Mouse (Mus musculus) layer of hippocampus, postnatal 10 days (tissue): ENCODE results near the gene Ciapin1. TPM values are rescaled to one million over a fixed set of nuclear protein-coding genes. Genes with fewer than 3 reads are reported as not detected.
"Not testable (repeated sequence)": the region's sequence is repeated elsewhere in the genome, so short reads cannot be mapped to it uniquely, and the experiment has no call there.

Experiments
- DNase-seq, 2 experiments: peaks; one replicate each; pipeline ENCODE4 v3.0.0; 2021; ENCODE audit warnings: low spot score in 2 of 2
- total RNA-seq, 2 experiments: library from RNA; stranded (reverse); gene quantifications; 2 replicates each; pipeline ENCODE4 v1.2.3; 2021

Ciapin1 gene
- total RNA-seq, 2 experiments from 2014 or later = 73.4 to 95.8 TPM

DNA sequence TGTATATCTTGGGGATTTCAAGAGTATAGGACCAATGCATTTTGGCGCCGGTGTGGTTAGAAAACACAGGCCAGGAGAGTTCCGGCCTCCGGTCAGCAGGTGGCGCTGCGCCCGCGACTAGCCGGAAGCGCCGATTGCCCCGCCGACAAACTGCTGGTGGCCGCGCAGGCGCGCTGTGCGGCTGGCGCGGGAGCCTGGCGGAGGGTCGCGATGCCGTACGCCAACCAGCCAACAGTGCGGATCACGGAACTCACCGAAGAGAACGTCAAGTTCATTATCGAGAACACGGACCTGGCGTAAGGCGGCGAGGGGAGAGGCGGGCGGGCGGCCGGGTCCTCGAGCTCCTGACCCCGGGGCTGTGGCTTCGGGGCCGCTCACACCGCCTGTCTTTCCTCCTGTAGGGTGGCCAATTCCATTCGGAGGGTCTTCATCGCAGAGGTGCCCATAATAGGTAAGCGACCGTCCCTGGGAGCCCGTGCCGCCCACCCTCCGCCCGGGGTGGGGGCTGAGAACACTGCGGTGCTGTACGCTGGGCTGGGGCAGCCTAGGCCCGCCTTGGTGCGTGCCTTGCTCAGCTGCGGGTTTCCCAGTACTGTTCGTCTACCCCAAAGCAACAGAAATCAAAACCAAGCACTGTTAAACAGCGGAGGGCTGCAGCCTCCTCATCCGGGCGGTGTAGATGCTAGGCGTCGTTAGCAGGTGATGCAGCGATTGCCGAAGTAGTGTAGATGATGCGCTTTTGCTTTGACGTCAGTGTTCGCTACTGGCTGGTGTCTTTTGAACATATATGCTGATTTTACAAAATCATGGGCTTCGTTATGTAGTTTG lies 19.4 kb upstream of the Ciapin1 start, which contains the start of gene Polr2c:
Gene Polr2c, plus strand, starts transcription at position 105 of the 828 bp plus-strand sequence.
- DNase-seq = peak; percentile 93

DNA sequence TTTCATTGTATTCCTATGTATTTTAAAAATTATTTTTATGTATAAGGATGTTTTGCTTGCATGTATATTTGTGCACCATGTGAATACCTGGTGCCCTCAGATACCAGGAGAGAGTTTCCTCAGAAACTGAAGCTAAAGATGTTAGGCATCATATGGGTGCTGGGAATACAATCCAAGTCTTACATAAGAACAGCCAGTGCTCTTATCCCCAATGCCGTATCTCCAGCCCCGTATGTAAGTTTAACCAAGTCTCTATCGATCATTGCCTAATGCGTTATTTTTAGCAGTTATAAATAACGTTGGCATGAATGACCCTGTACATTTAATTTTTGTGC lies 18.8 kb upstream of the Ciapin1 start:
- no peak for DNase-seq

DNA sequence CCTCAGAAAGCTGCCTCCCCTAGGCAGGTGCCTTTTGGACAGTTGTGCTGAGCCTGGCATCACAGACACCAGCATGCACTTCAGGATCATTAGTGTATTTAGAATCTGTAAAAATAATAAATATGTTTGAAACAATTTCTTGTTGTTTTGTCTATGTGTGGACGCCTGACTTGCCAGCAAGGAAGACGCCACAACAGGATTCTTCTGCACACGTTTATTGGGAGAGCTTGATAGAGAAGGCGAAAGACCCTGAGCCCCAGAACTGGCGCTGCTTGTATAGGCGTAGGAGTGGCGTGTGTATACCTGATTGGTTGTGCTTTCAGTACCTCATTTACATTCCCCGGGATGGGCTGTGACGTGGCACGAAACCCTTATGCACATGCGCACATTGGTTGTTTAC lies 16.6 kb upstream of the Ciapin1 start:
- not testable (repeated sequence) for DNase-seq

DNA sequence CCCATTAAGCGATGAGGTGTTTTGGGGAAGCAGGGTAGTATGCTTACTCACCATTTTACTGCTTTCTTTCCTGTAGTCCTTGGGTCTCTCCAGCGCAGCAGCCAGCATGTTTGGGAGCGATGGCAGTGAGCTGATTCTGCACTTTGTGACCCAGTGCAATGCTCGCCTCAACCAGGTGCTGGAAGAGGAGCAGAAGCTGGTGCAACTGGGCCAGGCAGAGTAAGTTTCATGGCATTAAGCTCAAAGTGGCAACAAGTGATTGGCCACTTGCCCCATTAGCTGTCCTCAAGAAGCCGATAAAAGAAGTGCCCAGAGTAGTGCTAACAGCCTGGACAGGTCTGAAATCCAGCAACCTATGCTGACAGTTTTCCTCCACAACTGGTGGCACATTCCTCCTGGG lies 11.9 kb upstream of the Ciapin1 start:
- no peak for DNase-seq

DNA sequence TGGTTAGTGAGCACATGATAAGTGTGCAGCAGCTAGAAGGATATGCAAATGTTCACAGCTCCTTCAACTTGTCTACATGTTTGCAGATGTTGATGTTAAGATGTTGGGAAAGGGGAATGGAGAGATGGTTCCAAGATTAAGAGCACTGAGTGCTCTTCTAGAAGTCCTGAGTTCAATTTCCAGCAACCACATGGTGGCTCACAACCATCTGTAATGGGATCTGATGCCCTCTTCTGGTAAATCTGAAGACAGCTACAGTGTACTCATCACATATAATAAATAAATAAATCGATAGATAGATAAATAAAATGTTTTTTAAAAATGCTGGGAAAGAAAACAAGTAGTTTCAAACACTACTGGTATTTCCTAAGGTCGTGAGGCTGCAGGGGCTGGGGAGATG lies 3.0 kb upstream of the Ciapin1 start:
- no peak for DNase-seq

DNA sequence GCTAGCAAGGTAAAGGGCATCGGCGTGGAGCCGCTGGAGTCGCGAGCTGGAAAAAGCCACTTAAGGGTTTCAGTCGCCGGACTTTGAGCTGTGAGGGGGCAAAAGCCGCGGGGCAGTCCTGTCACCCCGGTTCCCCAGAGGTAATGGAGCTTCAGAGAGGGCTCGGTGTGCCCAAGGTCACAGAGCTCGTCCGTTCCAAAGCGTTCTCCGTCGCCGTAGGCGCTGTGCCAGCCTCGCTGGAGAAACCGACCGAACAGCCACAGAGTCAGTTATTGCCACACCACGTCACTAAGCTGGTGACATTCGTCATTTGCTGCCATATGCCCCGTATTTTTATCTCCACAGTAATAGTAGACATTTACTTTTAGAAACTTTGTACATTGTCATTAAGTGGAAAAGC lies 442 bp upstream of the Ciapin1 start:
- no peak for DNase-seq

DNA sequence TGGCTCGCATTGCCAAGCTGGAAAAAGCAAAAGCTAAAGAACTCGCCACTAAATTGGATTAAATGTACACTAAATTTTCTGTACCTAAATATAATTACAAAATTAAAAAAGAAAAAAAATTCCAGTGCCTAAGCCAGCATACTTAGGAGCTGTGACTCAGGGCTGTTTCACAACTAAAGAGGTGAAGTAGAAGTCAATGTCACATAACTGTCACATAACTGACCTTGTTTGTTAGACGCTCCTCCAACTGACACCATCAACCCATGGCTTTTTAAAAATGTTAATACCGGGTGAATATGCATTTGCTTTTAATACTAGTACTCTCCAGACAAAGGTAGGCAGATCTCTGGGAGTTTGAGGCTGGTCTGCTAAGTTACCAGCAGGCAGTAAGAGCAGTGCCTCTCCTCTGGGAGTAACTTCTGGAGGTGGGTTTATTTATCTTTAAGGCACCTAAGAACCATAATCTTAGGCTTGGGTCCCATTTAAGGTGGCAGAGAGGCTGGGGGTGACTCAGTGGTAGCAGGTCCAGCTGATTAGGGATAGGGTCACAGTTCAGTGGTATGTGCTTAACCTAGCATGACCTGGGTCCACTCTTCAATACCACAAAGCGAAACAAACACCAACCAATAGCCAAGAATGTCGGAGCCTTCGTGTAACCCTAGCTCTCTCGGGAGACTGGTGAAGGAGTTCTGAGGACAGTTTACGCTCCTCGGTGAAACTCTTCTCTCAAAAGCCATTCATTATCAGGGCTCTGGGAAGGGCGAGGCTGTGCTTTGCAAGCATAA lies 1.5 kb downstream of the Ciapin1 start:
- no peak for DNase-seq

DNA sequence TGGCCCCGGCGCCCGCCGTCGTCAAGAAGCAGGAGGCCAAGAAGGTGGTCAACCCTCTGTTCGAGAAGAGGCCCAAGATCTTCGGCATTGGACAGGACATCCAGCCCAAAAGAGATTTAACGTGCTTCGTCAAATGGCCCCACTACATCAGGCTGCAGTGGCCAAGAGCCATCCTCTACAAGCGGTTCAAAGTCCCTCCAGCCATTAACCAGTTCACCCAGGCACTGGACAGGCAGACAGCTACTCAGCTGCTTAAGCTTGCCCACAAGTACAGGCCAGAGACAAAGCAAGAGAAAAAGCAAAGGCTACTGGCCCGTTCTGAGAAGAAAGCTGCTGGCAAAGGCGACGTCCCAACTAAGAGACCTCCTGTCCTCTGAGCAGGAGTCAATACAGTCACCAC lies 2.4 kb downstream of the Ciapin1 start:
- DNase-seq = not testable (repeated sequence)

DNA sequence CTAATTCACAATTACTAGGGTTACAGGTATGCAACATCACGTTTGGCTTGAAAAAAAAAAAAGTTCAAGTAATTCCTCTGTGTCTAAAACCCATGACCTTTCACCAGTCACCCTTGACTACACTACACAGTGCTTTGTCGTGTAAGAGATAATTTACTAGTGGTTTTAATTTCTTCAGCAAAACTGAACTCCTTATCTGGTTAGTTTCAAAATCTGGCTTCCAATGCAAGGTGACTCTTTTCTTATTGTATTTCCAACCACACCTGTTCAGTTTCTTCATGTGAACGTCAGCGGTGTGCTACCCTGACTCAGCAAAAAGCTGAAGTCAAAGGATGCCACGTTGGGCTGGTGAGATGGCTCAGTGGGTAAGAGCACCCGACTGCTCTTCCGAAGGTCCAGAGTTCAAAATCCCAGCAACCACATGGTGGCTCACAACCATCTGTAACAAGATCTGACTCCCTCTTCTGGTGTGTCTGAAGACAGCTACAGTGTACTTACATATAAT lies 4.2 kb downstream of the Ciapin1 start:
- DNase-seq = not testable (repeated sequence)

DNA sequence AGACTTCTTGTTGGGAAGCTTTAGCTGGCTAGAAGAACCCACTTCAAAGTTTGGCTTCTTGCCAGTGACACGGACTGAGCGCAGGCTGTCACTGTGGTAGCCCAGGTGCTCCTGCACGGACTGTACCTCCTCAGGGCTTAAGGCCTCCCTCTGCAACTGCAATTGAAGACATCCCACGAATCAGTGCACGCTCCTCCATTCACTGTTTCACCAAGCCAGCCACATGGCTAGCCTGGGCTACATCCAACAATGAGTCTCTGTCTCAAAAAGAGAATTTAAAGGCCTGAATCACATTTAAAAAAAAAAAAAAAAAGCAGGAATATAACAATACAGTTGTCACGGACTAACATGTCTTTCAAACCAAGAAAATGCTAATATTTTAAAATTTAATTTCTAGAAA lies 9.9 kb downstream of the Ciapin1 start:
- no peak for DNase-seq

DNA sequence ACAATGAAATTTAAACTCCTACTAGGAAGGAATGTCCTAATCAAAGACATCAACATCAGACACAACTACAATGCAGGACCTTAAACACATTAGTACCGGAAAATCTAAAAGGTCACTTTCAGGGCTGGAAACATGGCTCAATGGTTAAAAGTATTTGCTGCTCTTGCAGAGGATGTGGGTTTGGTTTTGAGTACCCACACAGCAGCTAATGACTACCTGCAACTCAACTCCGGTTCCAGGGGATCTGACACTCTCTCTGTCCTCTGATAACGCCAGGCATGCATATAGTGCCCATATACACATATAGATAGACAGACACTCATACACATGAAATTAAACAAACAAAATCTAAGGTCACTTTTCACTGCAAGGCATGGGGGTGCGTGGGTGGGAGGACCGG lies 11.9 kb downstream of the Ciapin1 start:
- DNase-seq = no peak

DNA sequence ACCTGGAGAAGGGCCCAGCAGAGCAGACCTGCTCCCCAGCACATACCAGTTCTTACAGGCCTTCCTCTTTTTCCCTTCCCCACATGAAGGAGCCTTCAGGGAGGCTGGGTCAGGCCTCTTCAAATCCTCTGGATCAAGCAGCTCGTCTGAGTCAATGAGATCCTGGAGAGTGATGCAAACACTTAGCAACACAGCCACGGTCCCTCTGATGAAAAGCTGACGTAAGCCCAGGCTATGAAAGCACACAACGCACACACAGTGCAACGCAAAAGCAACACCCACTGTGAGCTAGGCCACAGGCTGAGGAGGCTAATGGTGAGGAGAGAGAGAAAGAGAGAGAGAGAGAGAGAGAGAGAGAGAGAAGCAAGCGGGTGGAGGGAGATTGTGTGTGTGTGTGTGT lies 13.0 kb downstream of the Ciapin1 start:
- no peak for DNase-seq

DNA sequence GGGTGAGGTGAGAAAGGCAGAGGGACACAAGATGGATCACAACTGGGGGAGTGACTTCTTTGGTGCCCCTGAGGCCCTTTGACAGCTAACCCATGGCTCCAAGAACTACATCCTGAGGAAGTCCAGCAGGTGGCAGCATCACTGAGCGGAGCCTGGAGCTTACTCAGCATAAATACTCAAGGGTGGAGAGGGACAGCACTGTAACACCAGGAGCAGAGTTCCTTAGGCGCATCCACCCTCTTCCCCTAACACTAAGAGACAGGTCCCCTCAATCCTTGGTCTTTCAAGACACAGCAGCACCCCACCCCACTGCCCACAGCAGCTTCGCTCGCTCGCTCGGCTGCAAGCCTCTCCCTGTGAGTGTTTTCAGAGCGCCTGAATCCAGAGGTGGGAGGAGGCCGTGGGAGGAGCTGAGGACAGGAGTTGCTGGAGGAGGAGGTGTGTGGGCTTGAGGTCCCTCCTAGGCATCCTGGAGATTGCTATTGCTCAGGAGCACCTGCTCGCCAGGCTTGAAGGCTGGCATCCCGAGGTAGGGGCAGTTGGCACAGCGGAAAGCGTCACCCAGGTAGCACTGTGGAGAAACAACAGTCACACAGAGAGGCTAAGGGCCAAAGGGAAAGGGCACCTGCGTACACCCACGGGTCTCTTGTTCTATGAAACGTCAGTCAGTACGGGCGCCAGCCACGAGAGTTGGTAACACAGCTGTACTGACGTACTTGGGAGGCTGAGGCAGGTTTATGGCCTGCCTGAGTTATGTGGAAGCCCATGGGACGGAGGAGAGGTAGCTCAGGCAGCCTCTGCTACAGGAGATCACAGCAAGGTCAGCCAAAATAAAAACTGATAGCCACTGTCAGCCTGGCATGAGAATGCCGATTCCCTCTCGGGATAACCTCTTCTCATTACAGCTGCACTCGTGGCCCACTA lies 15.3 kb downstream of the Ciapin1 start:
- DNase-seq = peak; percentile 68 to 73

DNA sequence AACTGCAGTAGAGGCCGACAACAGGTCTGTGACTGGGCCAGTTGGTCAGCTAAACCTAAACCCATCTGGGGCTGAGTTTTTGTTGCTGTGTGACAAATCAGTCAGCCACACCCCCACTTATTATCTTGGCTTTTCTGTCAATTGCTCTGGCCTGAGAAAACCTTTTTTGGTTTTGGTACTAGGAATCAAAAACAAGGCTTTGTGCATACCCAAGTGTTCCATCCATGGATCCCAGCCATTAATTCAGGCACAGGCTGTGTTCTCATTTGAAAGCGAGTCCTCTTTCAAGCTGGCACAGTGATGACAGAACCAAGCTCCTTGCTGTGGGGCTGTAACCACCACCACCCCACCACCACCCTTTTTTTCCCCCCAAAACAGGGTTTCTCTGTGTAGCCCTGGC lies 16.8 kb downstream of the Ciapin1 start:
- no peak for DNase-seq

DNA sequence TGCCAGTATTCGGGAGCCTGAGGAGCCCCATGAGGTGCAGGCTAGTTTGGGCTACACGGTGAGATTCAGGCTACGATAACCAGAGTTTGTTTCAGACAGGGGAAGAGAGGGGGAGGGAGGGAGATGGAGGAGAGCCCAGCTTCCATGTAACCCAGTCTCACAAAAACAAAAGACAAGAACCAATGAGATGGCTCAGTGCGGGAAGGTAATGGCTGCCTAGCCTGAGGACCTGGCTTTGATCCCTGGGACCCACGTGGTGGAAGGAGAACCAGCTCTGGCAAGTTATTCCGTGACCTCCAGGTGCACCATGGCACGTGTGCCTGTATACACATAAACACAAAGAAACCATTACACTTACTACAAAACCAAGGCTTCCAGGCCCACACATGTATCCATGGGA lies 17.6 kb downstream of the Ciapin1 start:
- no peak for DNase-seq

DNA sequence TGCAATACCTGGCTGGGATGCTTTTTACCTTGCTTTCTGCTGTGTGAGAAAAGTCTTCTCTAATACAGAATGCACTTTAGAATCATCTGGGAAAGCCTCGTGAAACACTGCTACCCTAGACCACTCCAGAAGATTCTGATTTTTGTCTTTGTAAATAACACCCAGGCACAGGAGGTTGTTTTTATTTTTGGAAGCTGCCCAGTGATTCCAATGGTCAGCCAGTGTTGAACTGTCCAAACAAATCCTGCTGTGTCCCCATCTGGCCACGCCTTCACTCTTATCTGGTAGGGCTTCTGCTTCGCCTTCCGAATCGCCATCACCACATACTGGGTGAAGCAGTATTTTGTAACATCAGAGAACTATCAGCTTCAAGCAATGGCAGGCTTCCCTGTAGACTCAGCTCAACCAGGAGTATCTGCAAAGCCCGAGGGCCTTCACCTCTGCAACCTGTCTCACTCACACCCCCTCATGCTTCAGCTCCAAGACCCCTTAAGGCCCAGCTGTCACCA lies 18.4 kb downstream of the Ciapin1 start:
- no peak for DNase-seq

DNA sequence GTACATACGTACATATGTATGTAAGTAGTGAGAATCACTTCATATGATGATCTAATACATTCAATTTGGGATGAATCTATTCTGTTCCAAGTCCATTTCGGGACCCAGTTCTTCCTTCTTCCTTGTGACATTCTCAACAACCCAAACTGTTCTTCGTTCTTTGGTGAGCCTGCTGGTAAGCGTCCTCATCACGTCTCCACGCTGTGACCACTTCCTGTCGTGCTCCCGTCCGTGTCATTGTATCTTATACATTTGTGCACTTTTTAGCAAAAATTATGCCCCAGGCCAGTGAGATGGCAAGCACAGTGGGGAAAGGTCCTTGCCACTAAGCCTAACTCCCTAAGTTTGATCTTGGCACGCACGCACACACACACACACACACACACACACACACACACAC lies 20.2 kb downstream of the Ciapin1 start:
- no peak for DNase-seq

DNA sequence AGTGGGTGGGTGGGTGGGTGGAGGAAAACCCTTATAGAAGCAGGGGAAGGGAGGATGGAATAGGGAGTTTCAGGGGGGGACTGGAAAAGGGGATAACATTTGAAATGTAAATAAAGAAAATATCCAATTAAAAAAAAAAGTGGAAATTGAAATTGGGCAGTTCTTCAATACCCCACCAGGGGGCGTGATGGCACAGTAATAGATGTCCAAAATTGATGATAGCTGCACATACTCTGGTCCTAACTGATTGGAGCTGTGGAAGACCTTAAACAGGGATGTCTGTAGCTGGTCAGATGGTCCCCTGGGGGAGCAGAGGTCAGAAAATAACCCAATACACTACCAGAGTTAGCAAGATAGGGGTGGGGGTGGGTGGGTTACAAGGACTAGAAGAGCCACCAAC lies 23.6 kb downstream of the Ciapin1 start:
- peak in 1 of 2 experiments; percentile 50 for DNase-seq

DNA sequence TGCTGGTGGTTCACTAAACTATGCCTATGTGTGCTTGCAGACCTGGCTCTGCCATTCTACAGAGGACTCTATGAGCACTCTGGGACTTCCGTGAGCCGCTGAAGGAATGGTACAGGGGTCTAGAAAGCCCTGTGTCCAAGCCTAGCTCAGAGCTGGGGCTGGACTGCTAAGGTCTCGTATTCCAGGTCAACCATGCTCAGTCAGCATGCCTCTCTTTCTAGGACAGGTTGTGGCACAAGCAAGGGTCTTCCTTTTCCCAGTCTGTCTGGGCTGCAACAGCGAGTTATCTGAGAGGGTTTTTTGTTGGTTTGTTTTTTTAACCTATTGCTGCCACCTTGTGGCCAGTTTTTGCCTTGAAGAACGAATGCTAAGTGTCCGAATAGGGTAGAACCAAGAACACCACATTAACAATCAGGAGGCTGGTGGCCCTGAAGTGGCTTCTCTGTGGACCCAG lies 25.5 kb downstream of the Ciapin1 start:
- peak; percentile 93 for DNase-seq

DNA sequence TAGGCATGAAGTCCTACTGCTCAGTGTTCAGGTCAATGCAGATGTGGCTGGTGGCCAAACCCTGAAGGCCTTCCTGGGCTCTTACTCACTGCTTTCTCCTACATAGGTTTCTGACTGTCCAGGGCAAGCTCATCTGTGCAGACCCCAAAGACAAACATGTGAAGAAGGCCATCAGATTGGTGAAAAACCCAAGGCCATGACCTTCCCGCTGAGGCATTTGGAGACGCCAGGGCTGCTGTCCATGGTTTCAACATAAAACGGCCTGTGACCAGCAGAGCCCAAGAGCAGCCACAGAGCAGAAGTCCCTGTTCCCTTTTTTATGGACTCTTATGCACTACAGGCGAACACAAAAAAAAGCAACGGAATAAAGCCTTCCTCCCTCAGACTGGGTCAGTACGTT lies 26.5 kb downstream of the Ciapin1 start:
- no peak for DNase-seq

DNA sequence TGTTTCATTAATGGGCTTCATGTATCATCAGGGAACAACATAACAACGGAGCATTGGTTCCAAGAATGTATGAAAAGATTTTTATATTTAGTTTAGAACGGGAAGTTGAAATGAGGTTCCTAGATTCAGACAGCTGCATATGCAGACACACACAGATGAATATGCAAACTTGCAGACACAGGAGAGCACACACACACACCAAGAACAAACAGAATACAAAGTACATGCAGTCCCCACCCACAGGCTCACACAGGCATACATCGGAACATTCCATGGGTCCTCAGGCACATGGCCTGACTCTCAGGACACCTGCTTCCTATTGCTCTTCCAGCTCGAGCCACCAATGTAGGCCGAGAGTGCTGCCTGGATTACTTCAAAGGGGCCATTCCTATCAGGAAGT lies 27.3 kb downstream of the Ciapin1 start:
- DNase-seq = no peak
